Comparison of ENCODE assay signal across 32 mouse cellular contexts in genomic region chr16:22839146-22839857, GRCm38 (mm10). TPM values are rescaled to one million over a fixed set of nuclear protein-coding genes. Genes with fewer than 3 reads are reported as not detected.
DNase-seq lines count a peak whose midpoint lies in the region; ATAC-seq and TF ChIP-seq lines count a peak whose summit lies in the region.
"Had no signal": no experiment of that assay in that cellular context is flagged by ENCODE, and none has a peak within 500 bp of the region (broad histone marks: within the 10 kb centered on the region; RNA-seq: fewer than 3 reads in every experiment).

No protein-coding gene starts in this region.

- H3K27me3 ChIP-seq in heart, embryonic 16.5 days (ENCODE audit: control insufficient read depth, insufficient read depth, low read length), result no peaks in the 10 kb centered on the region
- H3K27me3 ChIP-seq in C2C12 (ENCODE audit: control insufficient read depth, insufficient read depth, insufficient read length) (no peaks in the 10 kb centered on the region), myocyte (ENCODE audit: control insufficient read depth, insufficient read depth, insufficient read length) (no peaks in the 10 kb centered on the region)
- no peaks in the 10 kb centered on the region for H3K27me3 ChIP-seq in kidney, embryonic 16.5 days (ENCODE audit: insufficient read depth, low read length)
- H3K27me3 ChIP-seq: forebrain, embryonic 15.5 days; liver, embryonic 13.5 days; megakaryocyte, embryonic 14.5 days; midbrain, embryonic 13.5 days had no signal

- H3K4me3 ChIP-seq in heart, embryonic 16.5 days (ENCODE audit: low read length), result no peak overlapping the region
- H3K4me3 ChIP-seq in C2C12 (ENCODE audit: insufficient read depth, poor library complexity, severe bottlenecking) (no peak overlapping the region), myocyte (no peak overlapping the region)
- H3K4me3 ChIP-seq in bone marrow macrophage, adult 2 months (ENCODE audit: insufficient read depth, low read length), result no peak overlapping the region
- no peak overlapping the region for H3K4me3 ChIP-seq in kidney, embryonic 16.5 days (ENCODE audit: low read length)
- H3K4me3 ChIP-seq: forebrain, embryonic 15.5 days; liver, embryonic 13.5 days; midbrain, embryonic 13.5 days had no signal

- no peak for DNase-seq in heart, postnatal 4 days
- no peak for DNase-seq in urinary bladder, adult 18-20 months (ENCODE audit: low spot score in 2 of 2)
- DNase-seq: adrenal gland, postnatal 10 days; cerebellum, postnatal 14 days; gastrocnemius, postnatal 36 days; kidney, postnatal 4 days; liver, embryonic 13.5 days; lung, adult 2 months; lung, postnatal 14 days; right cerebral cortex, postnatal 14 days; thymus, adult 2 months; thymus, postnatal 4 days had no signal

- peak overlapping the region; percentile 74 for H3K27ac ChIP-seq in heart, embryonic 16.5 days (ENCODE audit: low read length)
- H3K27ac ChIP-seq in bone marrow macrophage, adult 2 months (ENCODE audit: insufficient read depth, low read depth, low read length), result peak overlapping the region; percentile 48; the same call in 1 of the 2 replicates
- H3K27ac ChIP-seq in kidney, embryonic 16.5 days (ENCODE audit: low read length), result no peak overlapping the region
- H3K27ac ChIP-seq: forebrain, embryonic 15.5 days; hindbrain, postnatal 0 days; liver, embryonic 13.5 days; midbrain, embryonic 13.5 days; stomach, postnatal 0 days had no signal

- peaks cover 2% of the 10 kb centered on the region for H3K79me3 ChIP-seq in C2C12 (ENCODE audit: low read depth)

- no peaks in the 10 kb centered on the region for H3K9me3 ChIP-seq in heart, embryonic 16.5 days (replicated peaks; ENCODE audit: control insufficient read depth, low read length)
- no peaks in the 10 kb centered on the region for H3K9me3 ChIP-seq in kidney, embryonic 16.5 days (ENCODE audit: low read length)
- H3K9me3 ChIP-seq: forebrain, embryonic 15.5 days; liver, embryonic 13.5 days; megakaryocyte, embryonic 14.5 days; midbrain, embryonic 13.5 days had no signal

- WGBS in heart, embryonic 16.5 days, result 50% methylated on average over 3 of the region's 3 CpGs
- WGBS in kidney, embryonic 16.5 days, result 84% methylated on average over 3 of the region's 3 CpGs

- H3K36me3 ChIP-seq in heart, embryonic 16.5 days (ENCODE audit: control insufficient read depth, insufficient read depth), result peaks cover 14% of the 10 kb centered on the region
- peaks cover 21% of the 10 kb centered on the region for H3K36me3 ChIP-seq in C2C12 (ENCODE audit: control insufficient read depth, insufficient read depth)
- H3K36me3 ChIP-seq in myocyte (ENCODE audit: control insufficient read depth, insufficient read depth), result no peaks in the 10 kb centered on the region
- H3K36me3 ChIP-seq in kidney, embryonic 16.5 days (ENCODE audit: insufficient read depth, low read length), result peaks cover 15% of the 10 kb centered on the region
- H3K36me3 ChIP-seq: forebrain, embryonic 15.5 days had no signal

- no peak overlapping the region for H3K4me2 ChIP-seq in heart, embryonic 16.5 days (ENCODE audit: low read depth, low read length)
- peak overlapping the region; percentile 67 for H3K4me2 ChIP-seq in myocyte (ENCODE audit: low read depth)
- H3K4me2 ChIP-seq in kidney, embryonic 16.5 days (replicated peaks; ENCODE audit: low read depth, low read length), result no peak overlapping the region
- H3K4me2 ChIP-seq: forebrain, embryonic 15.5 days; liver, embryonic 13.5 days; midbrain, embryonic 13.5 days had no signal

- peaks cover 4% of the 10 kb centered on the region for H3K79me2 ChIP-seq in C2C12 (ENCODE audit: control insufficient read depth, insufficient read depth)
- H3K79me2 ChIP-seq in myocyte (ENCODE audit: control insufficient read depth, insufficient read depth), result no peaks in the 10 kb centered on the region

- no peak overlapping the region for H3K9ac ChIP-seq in heart, embryonic 16.5 days (ENCODE audit: low read length)
- no peak overlapping the region for H3K9ac ChIP-seq in kidney, embryonic 16.5 days (replicated peaks; ENCODE audit: low read length)
- H3K9ac ChIP-seq: forebrain, embryonic 15.5 days; liver, embryonic 13.5 days; midbrain, embryonic 13.5 days had no signal

- TF ChIP-seq CTCF in C2C12 (IDR thresholded peaks at IDR 0.05; ENCODE audit: control insufficient read depth, insufficient read depth, insufficient read length), result no peak
- TF ChIP-seq CTCF in bone marrow macrophage, adult 2 months (IDR thresholded peaks at IDR 0.05; ENCODE audit: low read depth, low read length), result no peak

- no peak for ATAC-seq in heart, embryonic 16.5 days (replicated peaks; ENCODE audit: extremely low read depth, insufficient read depth, low FRiP score)
- no peak for ATAC-seq in kidney, embryonic 16.5 days (ENCODE audit: low FRiP score, low TSS enrichment)
- ATAC-seq: activated CD4-positive, CD25-positive, alpha-beta regulatory T cell, adult 4 months; CD4-positive, CD25-positive, alpha-beta regulatory T cell, adult 4 months; forebrain, embryonic 15.5 days; hindbrain, postnatal 0 days; intestine, embryonic 16.5 days; midbrain, embryonic 13.5 days had no signal

- H3ac ChIP-seq in C2C12 (ENCODE audit: control insufficient read depth, insufficient read length, low read depth), result no peak overlapping the region
- H3ac ChIP-seq in myocyte (ENCODE audit: control insufficient read depth, insufficient read length), result no peak overlapping the region

- H3K4me1 ChIP-seq in heart, embryonic 16.5 days (ENCODE audit: control insufficient read depth, insufficient read depth, low read length), result peaks cover 18% of the 10 kb centered on the region
- H3K4me1 ChIP-seq in bone marrow macrophage, adult 2 months (ENCODE audit: control insufficient read depth, insufficient read depth, low read length), result peaks cover 25% of the 10 kb centered on the region
- no peaks in the 10 kb centered on the region for H3K4me1 ChIP-seq in kidney, embryonic 16.5 days (ENCODE audit: insufficient read depth, low read length)
- H3K4me1 ChIP-seq: midbrain, embryonic 13.5 days had no signal

- no peak for TF ChIP-seq POLR2A in bone marrow macrophage, adult 2 months (IDR thresholded peaks at IDR 0.05; ENCODE audit: borderline replicate concordance, low read depth, low read length)
- TF ChIP-seq POLR2A in myocyte (IDR thresholded peaks at IDR 0.05; ENCODE audit: insufficient read length, low read depth), result no peak

TF ChIP-seq in C2C12, 6 proteins besides CTCF, POLR2A, EP300 and RAD21:
- no peak for TF ChIP-seq MYOG (IDR thresholded peaks at IDR 0.05; ENCODE audit: control insufficient read depth, extremely low read depth, insufficient read length)
- no peak for TF ChIP-seq MYOD1 (IDR thresholded peaks at IDR 0.05; ENCODE audit: control insufficient read depth, insufficient read length, low read depth)
- TF ChIP-seq CEBPB (IDR thresholded peaks at IDR 0.05; ENCODE audit: low read depth), result no peak
- TF ChIP-seq FOSL1 (IDR thresholded peaks at IDR 0.05; ENCODE audit: insufficient read depth, low read length, poor library complexity, severe bottlenecking), result peak; percentile 9
- no peak for TF ChIP-seq USF1 (IDR thresholded peaks at IDR 0.05; ENCODE audit: low read depth)

TF ChIP-seq in myocyte, 11 proteins besides CTCF, POLR2A, EP300 and RAD21:
- TF ChIP-seq REST (IDR thresholded peaks at IDR 0.05; ENCODE audit: insufficient read depth, insufficient read length), result no peak
- TF ChIP-seq SRF (IDR thresholded peaks at IDR 0.05; ENCODE audit: control insufficient read depth, insufficient read length, low read depth), result no peak
- no peak for TF ChIP-seq TCF12 (IDR thresholded peaks at IDR 0.05; ENCODE audit: insufficient read depth, poor library complexity, severe bottlenecking)
- no peak for TF ChIP-seq USF1 (IDR thresholded peaks at IDR 0.05; ENCODE audit: low read depth)
- TF ChIP-seq POLR2AphosphoS2 (IDR thresholded peaks at IDR 0.05; ENCODE audit: insufficient read length, low read depth), result no peak
- TF ChIP-seq MYOG (IDR thresholded peaks at IDR 0.05; ENCODE audit: control insufficient read depth in 1 of 3, insufficient read depth in 1 of 3, insufficient read length in 2 of 3, low read depth in 2 of 3), result peak in 2 of 3 experiments; percentile 1 to 19
- TF ChIP-seq TCF3 (IDR thresholded peaks at IDR 0.05; ENCODE audit: insufficient read length, low read depth), result no peak
TF ChIP-seq in myocyte: peak in this region for 1.

RNA-seq across cellular contexts. Expression of gene Tbccd1, which starts 18.2 kb away (rescaled TPM):
- polyA plus RNA-seq in heart, embryonic 16.5 days (2015; fragmentation: Nextera tagmentation; extraction: Ambion mirVana), result 19.4 and 20.5 TPM in 2 replicates
- total RNA-seq in heart, postnatal 4 days (2021), result 10 to 100 TPM in 1 of 2 experiments, 1 to 10 TPM in 1; 9.9 to 11.7 TPM
- polyA plus RNA-seq in C2C12 (2012; fragmentation: generic; extraction: Trizol), result 9.9 TPM
- 16.1 and 17.4 TPM in 2 replicates for polyA plus RNA-seq in bone marrow macrophage, adult 2 months (2012; ENCODE audit: insufficient read depth, insufficient read length, missing spikeins)
- 9.3 TPM for polyA plus RNA-seq in myocyte (2012; fragmentation: generic; extraction: Trizol)
- 34.6 and 35.8 TPM in 2 replicates for polyA plus RNA-seq in kidney, embryonic 16.5 days (2015; fragmentation: Nextera tagmentation; extraction: Ambion mirVana)

RNA-seq across cellular contexts. Expression of gene Dnajb11, which starts 18.3 kb away (rescaled TPM):
- polyA plus RNA-seq in heart, embryonic 16.5 days (2015; fragmentation: Nextera tagmentation; extraction: Ambion mirVana), result 86.6 and 96.2 TPM in 2 replicates
- 10 to 100 TPM; 68.4 to 69.1 TPM for total RNA-seq in heart, postnatal 4 days (2021)
- polyA plus RNA-seq in C2C12 (2012; fragmentation: generic; extraction: Trizol) (70.2 TPM), myocyte (2012; fragmentation: generic; extraction: Trizol) (77.1 TPM)
- 75.6 and 78.0 TPM in 2 replicates for polyA plus RNA-seq in bone marrow macrophage, adult 2 months (2012; ENCODE audit: insufficient read depth, insufficient read length, missing spikeins)
- 112 and 123 TPM in 2 replicates for polyA plus RNA-seq in kidney, embryonic 16.5 days (2015; fragmentation: Nextera tagmentation; extraction: Ambion mirVana)

RNA-seq across cellular contexts. Expression of gene Crygs, which starts 27.9 kb away (rescaled TPM):
- not detected in 2 replicates for polyA plus RNA-seq in heart, embryonic 16.5 days (2015; fragmentation: Nextera tagmentation; extraction: Ambion mirVana)
- not detected for total RNA-seq in heart, postnatal 4 days (2021)
- polyA plus RNA-seq in C2C12 (2012; fragmentation: generic; extraction: Trizol), result not detected
- not detected in 2 replicates for polyA plus RNA-seq in bone marrow macrophage, adult 2 months (2012; ENCODE audit: insufficient read depth, insufficient read length, missing spikeins)
- polyA plus RNA-seq in myocyte (2012; fragmentation: generic; extraction: Trizol), result not detected
- polyA plus RNA-seq in kidney, embryonic 16.5 days (2015; fragmentation: Nextera tagmentation; extraction: Ambion mirVana), result 0.31 TPM in 1 of 2 replicates, not detected in the other
- total RNA-seq: adrenal gland, postnatal 10 days; ES-E14; gastrocnemius, postnatal 36 days; hindbrain, postnatal 0 days; left cerebral cortex, postnatal 36 days; monocyte, adult 5-6 weeks had no signal
- polyA plus RNA-seq: activated CD4-positive, CD25-positive, alpha-beta regulatory T cell, adult 4 months; CD4-positive, CD25-positive, alpha-beta regulatory T cell, adult 4 months; embryonic facial prominence, embryonic 14.5 days; forebrain, embryonic 15.5 days; intestine, embryonic 16.5 days; limb, embryonic 14.5 days; lung, adult 2 months; midbrain, embryonic 13.5 days; neural tube, embryonic 11.5 days; thymus, adult 2 months had no signal

RNA-seq across cellular contexts. Expression of gene Ahsg, which starts 51.8 kb away (rescaled TPM):
- polyA plus RNA-seq in heart, embryonic 16.5 days (2015; fragmentation: Nextera tagmentation; extraction: Ambion mirVana), result 9.9 and 13.0 TPM in 2 replicates
- total RNA-seq in heart, postnatal 4 days (2021), result 1 to 10 TPM; 8.6 to 9.8 TPM
- polyA plus RNA-seq in C2C12 (2012; fragmentation: generic; extraction: Trizol) (not detected), myocyte (2012; fragmentation: generic; extraction: Trizol) (not detected)
- not detected in 2 replicates for polyA plus RNA-seq in bone marrow macrophage, adult 2 months (2012; ENCODE audit: insufficient read depth, insufficient read length, missing spikeins)
- 9.5 and 12.6 TPM in 2 replicates for polyA plus RNA-seq in kidney, embryonic 16.5 days (2015; fragmentation: Nextera tagmentation; extraction: Ambion mirVana)
- total RNA-seq: hindbrain, postnatal 0 days; left cerebral cortex, postnatal 36 days; monocyte, adult 5-6 weeks had no signal
- polyA plus RNA-seq: activated CD4-positive, CD25-positive, alpha-beta regulatory T cell, adult 4 months; CD4-positive, CD25-positive, alpha-beta regulatory T cell, adult 4 months; embryonic facial prominence, embryonic 14.5 days; forebrain, embryonic 15.5 days; hindbrain, embryonic 11.5 days; hindbrain, postnatal 0 days; neural tube, embryonic 11.5 days had no signal
